Mouse (Mus musculus) brain, embryonic 14.5 days (tissue): ENCODE results near the gene Crtam. TPM values are rescaled to one million over a fixed set of nuclear protein-coding genes. Genes with fewer than 3 reads are reported as not detected.

Experiments used
- DNase-seq: peaks from one replicate; pipeline ENCODE4 v3.0.0-alpha.2; 2011; ENCODE audit warnings: low read depth
- CTCF ChIP-seq: fragments of 200-500 bp; IDR thresholded peaks from 2 replicates; pipeline ENCODE4 v1.5.1; 2012; ENCODE audit warnings: inconsistent platforms, mild to moderate bottlenecking, moderate library complexity, borderline replicate concordance; ENCODE audit not compliant: insufficient read depth, insufficient read length; ENCODE audit errors: extremely low read depth
- POLR2A ChIP-seq: fragments of 200-500 bp; IDR thresholded peaks from 2 replicates; pipeline ENCODE4 v1.6.1; 2012; ENCODE audit warnings: mild to moderate bottlenecking, inconsistent platforms, borderline replicate concordance; ENCODE audit not compliant: poor library complexity, insufficient read depth, insufficient read length, severe bottlenecking; ENCODE audit errors: extremely low read depth
- polyA plus RNA-seq: library from polyadenylated mRNA; depleted of rRNA; stranded (reverse); fragments of >200 nt; gene quantifications from 2 replicates; pipeline ENCODE4 v1.2.3, GENCODE M21; 2012

The Crtam gene
- polyA plus RNA-seq, 1 experiment = 0.04 TPM

DNA sequence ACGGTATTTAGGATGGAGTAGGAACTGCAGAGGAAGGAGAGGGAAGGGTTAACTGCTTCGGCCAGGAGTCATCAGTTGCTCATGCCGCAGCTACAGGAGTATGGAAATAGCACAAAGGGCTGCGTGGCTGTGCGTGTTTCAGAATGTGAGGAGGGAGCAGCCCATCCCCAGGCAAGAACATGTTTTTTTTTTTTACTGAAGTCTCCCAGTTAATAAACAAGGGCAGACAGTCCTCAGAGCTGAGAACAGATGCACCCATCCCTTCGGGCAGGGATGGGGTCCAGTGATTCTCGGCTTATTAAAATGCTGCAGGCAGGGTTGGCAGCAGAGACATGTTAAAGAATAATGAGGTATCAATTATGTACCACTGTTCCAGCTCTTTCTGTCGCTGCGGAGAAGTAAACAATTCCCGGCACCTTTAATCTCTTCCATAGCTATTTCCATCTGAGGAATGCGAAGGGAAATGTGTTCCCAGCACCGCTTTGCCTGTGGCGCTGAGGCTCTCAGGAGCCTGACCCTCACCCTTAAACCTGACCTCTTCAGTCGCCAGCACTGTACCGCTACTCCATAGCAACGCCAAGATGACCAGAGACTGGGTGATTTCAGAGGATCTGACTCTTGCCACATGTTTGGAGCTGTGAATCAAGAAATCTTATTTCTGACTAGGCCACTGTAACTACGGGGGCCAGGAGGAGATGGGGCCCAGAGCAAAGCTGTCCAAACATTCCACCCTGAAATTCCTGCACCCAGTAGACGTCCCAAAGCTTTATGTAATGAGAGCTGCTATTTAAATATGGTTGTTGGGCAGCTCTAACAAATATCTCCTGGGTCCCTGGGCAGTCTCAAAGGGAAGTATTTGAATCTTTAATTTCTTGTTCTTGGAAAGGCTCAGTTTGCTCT, 27.4 kb upstream of the Crtam start:
- TF ChIP-seq CTCF = no peak
- no peak for TF ChIP-seq POLR2A
- peak; percentile 80 for DNase-seq

DNA sequence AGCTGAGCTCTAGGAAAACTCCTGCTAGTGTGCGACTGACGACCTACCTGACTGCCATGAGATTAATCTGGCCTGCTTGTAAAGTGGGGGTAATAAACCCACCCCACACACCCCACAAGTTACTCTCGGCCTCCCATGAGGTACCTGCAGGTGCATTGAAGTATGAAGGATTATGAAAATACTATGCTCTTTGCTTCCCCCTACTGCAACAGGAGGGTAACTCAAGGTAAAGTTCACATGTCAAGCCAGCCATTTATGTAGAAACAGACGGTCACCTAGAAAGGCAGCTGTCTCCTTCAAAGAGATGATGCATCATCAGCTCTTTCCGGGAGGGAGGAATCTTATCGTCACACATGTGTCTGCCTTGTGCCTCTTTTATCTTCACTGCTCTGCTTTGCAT, 25.4 kb upstream of the Crtam start:
- DNase-seq = no peak
- TF ChIP-seq CTCF (no peak; the same call in 1 of the 2 replicates), POLR2A (no peak)

DNA sequence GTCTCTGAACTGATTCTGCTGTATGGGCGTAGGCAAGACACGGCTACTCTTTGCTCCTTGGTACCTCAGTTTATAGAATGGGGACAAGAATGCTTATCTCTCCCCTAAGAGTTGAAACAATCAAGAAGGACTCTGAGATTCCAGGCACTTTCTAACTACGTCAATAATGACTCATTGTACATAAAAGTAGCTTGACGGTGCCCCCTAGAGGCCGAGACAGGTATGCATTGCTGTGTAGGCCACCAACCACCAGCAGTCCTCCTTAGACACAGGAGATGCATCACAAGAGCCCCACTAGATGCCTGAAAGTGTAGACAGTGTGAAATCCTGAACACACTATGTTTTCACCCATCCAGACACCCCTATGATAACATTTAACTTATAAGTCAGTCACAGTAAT, 24.0 kb upstream of the Crtam start:
- TF ChIP-seq CTCF (peak; percentile 63; the same call in 1 of the 2 replicates), POLR2A (no peak)
- DNase-seq = peak; percentile 68

DNA sequence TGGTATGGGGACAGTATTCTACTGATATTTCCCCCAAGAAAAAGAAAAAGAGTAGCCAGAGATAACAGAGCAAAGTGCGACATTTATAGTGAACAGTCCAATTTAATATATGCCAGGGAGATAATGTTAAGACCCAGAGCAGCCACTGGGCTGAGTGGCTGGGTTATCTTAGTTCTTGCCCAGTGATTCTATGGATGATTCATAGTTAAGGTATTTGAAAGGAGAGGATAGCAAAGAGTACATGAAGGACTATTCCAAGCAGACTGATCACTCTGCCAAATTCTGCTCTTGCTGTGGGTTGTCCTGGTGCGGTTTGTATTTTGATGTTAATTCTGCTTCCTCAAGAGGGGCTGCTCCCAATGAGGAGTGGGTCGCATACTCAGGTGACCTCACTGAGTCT, 17.3 kb upstream of the Crtam start:
- no peak for DNase-seq
- no peak for TF ChIP-seq POLR2A
- no peak for TF ChIP-seq CTCF

DNA sequence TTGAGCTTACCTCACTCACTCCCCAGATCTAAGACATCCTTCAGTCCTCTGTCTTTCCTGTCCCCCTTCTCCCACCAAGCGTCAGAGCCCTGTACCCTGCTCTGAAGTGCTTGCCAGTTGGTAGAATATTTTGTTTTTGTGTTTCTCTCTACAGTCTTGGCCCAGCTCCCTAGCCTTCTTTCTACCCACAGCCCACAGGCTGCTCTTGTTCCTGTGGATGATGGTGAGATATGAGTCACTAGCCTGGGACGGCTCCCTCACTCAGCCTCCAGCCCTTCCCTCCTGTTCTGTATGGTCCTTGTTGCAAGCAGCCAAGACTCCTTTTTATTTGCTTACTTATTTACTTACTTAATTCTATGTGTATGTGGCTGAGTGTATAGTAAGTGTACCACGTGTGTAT, 16.1 kb upstream of the Crtam start:
- no peak for DNase-seq
- no peak for TF ChIP-seq CTCF
- TF ChIP-seq POLR2A = no peak

DNA sequence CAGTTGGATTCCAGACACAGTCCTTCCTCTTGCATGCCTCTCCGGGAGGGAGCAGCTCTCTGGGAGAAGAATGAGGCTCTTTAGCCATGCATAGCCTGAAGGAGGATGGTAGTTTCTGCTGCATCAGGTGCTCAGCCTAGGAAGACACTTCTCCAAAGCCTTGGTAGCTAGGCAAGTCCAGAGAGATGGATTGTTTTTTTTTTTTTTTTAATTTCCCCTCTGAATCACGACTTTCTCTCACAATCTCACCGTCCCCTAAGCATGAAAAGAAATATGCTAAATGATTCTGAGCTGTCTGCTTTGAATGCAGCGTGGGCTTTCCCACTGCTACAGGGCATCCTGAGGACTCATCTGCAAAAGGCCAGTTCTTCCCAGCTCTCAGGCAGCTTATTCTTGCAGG, 10.1 kb upstream of the Crtam start:
- DNase-seq = no peak
- no peak for TF ChIP-seq CTCF

DNA sequence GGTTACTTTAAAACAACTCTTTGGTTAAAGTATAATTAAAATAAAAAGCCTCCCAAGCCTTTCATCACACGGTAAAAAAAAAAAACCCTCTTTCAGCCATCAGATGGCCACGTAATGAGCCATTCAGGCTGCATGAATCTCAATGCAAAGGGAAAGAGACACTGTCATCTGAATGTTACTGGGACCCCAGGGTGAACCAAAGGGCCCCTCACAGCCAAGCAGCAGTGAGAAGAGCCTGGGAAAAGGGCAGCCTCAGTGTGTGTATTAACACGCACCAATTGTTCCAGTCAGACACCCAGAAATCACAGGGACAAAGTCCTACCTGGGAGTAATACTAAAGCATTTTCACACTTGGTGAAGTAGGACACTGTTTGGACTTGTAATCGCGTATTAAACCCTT, 8.0 kb upstream of the Crtam start:
- no peak for TF ChIP-seq POLR2A
- TF ChIP-seq CTCF = no peak
- peak; percentile 76 for DNase-seq

DNA sequence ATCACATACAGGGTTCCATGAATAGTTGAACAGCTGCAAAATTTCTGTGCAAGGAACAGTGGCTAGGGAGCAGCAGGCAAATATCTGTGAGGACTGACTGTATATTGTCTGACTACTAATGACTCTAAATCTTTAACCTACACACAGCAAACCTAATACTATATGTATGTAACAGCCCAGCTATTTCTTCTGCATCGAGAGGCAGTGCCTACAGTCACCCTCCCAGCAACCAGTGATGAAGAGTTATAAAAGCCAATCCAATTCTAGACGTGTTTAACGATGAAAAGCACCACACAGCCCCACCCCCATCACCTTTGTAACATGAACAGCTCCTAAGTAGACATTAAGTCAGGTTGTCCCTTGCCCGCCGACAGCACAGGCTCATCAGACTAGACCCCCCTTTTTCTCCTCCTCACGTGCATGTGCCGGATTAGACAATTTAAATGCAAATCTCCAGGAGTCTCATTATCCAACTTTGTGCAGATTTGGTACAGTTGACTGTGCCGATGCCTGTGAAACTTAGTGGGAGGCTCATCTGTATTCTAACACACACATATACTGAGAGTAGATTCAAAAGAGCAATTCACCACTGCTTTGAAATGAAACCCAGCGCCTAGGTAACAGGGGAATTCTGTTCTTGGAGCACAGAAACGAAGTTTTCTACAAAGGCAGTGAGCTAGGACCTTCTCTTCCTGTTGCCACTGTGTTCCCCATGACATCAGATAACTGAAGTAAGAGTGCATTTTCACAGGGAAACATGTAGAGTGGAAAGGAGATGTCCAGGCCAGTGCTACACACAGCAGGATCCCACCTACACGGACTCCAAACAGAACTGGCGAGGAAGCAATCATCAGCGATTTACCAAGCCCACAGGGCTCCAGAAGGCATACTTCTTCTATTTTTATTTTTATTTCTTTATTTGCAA, 7.3 kb upstream of the Crtam start:
- peak; percentile 96 for DNase-seq
- TF ChIP-seq POLR2A (no peak), CTCF (no peak)

DNA sequence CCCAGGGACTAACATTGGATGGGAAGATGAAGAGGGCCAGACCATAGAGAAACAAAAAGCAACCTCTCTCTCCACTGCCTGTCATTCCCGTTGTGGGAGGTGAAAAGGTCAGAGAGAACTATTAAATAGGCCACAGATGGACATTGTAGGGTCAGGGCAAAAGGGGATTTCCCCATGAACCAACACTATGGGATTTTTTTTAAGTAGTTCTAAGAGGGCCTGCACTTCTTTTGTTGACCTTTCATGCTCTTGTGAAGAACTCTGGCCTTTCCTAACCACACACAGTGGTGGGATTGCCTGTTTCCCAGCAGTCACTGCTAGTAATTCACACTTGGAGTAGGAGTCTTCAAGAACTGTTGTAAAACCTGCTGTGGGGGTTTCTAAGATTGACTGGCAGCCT, 3.4 kb upstream of the Crtam start:
- TF ChIP-seq CTCF (no peak), POLR2A (no peak)
- no peak for DNase-seq

DNA sequence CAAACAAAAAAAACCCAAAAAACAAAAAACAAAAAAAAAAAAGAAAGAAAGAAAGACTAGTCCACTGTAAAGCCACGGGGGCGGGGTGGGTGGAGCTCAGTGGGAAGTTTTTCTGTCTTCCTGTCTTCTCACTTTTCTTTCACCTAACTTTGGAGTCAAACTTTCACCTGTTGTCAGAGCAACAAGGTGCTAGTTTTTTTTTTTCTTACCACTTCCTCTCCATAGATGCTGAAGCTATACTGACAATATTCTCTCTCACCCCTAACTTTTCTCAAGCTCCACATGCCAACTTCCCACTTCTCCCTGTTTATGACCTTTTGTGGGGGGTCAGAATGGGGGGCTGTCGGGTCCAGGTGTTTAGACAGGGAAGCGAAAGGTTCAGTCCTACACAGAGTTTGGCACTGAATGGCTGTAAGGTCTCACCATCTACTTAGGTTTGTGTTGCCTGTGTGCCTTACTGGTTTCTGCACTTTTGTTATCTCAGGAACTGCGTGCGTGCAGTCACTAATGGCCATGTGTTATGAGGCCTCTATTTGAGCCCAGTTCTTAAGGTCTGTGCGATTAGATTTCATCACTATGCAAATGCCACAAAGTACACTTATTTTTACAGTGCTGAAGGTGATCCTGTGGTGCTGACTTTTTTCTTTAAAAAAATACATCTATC, 7.2 kb downstream of the Crtam start:
- TF ChIP-seq POLR2A = no peak
- no peak for TF ChIP-seq CTCF
- no peak for DNase-seq

DNA sequence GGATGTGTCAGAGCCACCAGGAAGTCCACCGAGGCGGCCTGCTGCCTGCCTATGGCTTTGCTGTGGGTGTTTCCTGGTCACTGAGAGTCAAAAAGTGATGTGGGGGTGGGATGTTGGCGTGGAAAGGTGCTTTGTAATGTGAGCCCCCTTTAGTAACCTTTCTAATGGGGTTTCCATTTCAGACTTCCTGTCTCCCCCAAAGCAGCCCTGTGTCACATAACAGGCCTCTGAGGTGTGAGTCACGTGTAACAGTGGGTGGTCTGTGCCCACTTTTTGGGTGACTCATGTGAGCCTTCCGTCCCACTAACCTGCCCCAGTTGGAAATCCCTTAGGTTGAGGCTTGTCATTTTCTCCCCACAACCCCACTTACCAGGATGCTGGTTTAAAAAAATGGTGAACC, 10.4 kb downstream of the Crtam start:
- DNase-seq = no peak
- no peak for TF ChIP-seq POLR2A
- TF ChIP-seq CTCF = no peak
